ENCODE assay signal across 8 mouse cellular contexts in genomic region chr8:11633414-11633813, GRCm38 (mm10). TPM values are rescaled to one million over a fixed set of nuclear protein-coding genes. Genes with fewer than 3 reads are reported as not detected.
DNase-seq lines count a peak whose midpoint lies in the region; ATAC-seq and TF ChIP-seq lines count a peak whose summit lies in the region.

No protein-coding gene starts in this region.

- H3K4me1 ChIP-seq in forebrain, embryonic 16.5 days (replicated peaks; ENCODE audit: control insufficient read depth, insufficient read depth, low read length), result peaks cover 29% of the 10 kb centered on the region
- H3K4me1 ChIP-seq in kidney, adult 2 months (ENCODE audit: control insufficient read depth, insufficient read depth, low read length), result peaks cover 19% of the 10 kb centered on the region
- H3K4me1 ChIP-seq in midbrain, embryonic 14.5 days (ENCODE audit: control insufficient read depth, insufficient read depth, low read length), result peaks cover 23% of the 10 kb centered on the region

- no peaks in the 10 kb centered on the region for H3K9me3 ChIP-seq in forebrain, embryonic 16.5 days (ENCODE audit: control insufficient read depth, low read length)
- no peaks in the 10 kb centered on the region for H3K9me3 ChIP-seq in midbrain, embryonic 14.5 days (ENCODE audit: control insufficient read depth, low read length)

- no peak overlapping the region for H3K9ac ChIP-seq in forebrain, embryonic 16.5 days (replicated peaks; ENCODE audit: low read depth, low read length)
- peak overlapping the region; percentile 6; the same call in 1 of the 2 replicates for H3K9ac ChIP-seq in midbrain, embryonic 14.5 days (replicated peaks; ENCODE audit: low read length)

- peak overlapping the region; percentile 97 for H3K4me3 ChIP-seq in forebrain, embryonic 16.5 days (replicated peaks; ENCODE audit: low read length)
- H3K4me3 ChIP-seq in kidney, adult 2 months (ENCODE audit: insufficient read depth, low read depth, low read length), result peak overlapping the region; percentile 19; the same call in 1 of the 2 replicates
- H3K4me3 ChIP-seq in midbrain, embryonic 14.5 days (replicated peaks; ENCODE audit: low read depth, low read length), result peak overlapping the region; percentile 95

- ATAC-seq in Patski, result peak; percentile 6
- ATAC-seq in forebrain, embryonic 16.5 days, result no peak
- ATAC-seq in midbrain, embryonic 14.5 days (ENCODE audit: low FRiP score, low TSS enrichment), result no peak

- TF ChIP-seq POLR2A in kidney, adult 2 months (IDR thresholded peaks at IDR 0.05; ENCODE audit: low read depth, low read length), result no peak

- in situ Hi-C loops in Patski (cut with MboI; ENCODE audit: low pct_unique_long_range_greater_than_20kb), result no loop called here

- no peak overlapping the region for H3K27ac ChIP-seq in forebrain, embryonic 16.5 days (ENCODE audit: low read length)
- peak overlapping the region; percentile 18 for H3K27ac ChIP-seq in kidney, adult 2 months (ENCODE audit: insufficient read depth, low read depth, low read length)
- no peak overlapping the region for H3K27ac ChIP-seq in midbrain, embryonic 14.5 days (replicated peaks; ENCODE audit: low read depth, low read length)

- no peaks in the 10 kb centered on the region for H3K27me3 ChIP-seq in Patski
- H3K27me3 ChIP-seq in forebrain, embryonic 16.5 days (replicated peaks; ENCODE audit: control insufficient read depth, insufficient read depth, low read length), result no peaks in the 10 kb centered on the region
- H3K27me3 ChIP-seq in kidney, adult 2 months (replicated peaks; ENCODE audit: control insufficient read depth, insufficient read depth, low read length), result no peaks in the 10 kb centered on the region
- H3K27me3 ChIP-seq in midbrain, embryonic 14.5 days (ENCODE audit: control insufficient read depth, insufficient read depth, low read length), result no peaks in the 10 kb centered on the region

- POLR2A ChIA-PET in Patski (lab: Charles Lee), result interaction anchor here (0.6 to 1.3 kb wide), 3 partner anchors 68 to 1010 kb away, joined by 3 to 5 read pairs (median 4); partner anchors contain the start of gene 1700016D06Rik

- WGBS in forebrain, embryonic 16.5 days, result 44% methylated on average over 7 of the region's 7 CpGs
- WGBS in kidney, adult 2 months, result 19% methylated on average over 7 of the region's 7 CpGs
- 73% methylated on average over 7 of the region's 7 CpGs for WGBS in midbrain, embryonic 14.5 days

- no peak for TF ChIP-seq CTCF in Patski (IDR thresholded peaks at IDR 0.05)
- TF ChIP-seq CTCF in kidney, adult 2 months (conservative IDR thresholded peaks at IDR 0.05; ENCODE audit: insufficient read depth, insufficient read length, low read depth, low read length), result no peak

- peak overlapping the region; percentile 92 for H3K4me2 ChIP-seq in forebrain, embryonic 16.5 days (ENCODE audit: low read length)
- H3K4me2 ChIP-seq in midbrain, embryonic 14.5 days (ENCODE audit: low read length), result peak overlapping the region; percentile 64

- peak; percentile 58 for DNase-seq in 3T3-L1 (ENCODE audit: low read depth, low spot score)
- DNase-seq in Patski (ENCODE audit: low read depth, low spot score), result peak; percentile 80
- DNase-seq in kidney, adult 2 months, result peak; percentile 61
- DNase-seq in midbrain, embryonic 14.5 days, result no peak
- no peak for DNase-seq in thymus, postnatal 0 days (ENCODE audit: low spot score)
- no peak for DNase-seq in spleen, postnatal 36 days (ENCODE audit: low spot score in 2 of 2)
- no peak for DNase-seq in yolk sac, embryonic 10.5 days (ENCODE audit: low spot score)

- CTCF ChIA-PET in Patski (lab: Charles Lee), result interaction anchor here (1.1 kb wide), 1 partner anchor 14 kb away, joined by 4 read pairs; no protein-coding TSS in a partner anchor

- peaks cover 4% of the 10 kb centered on the region; the same call in 1 of the 2 replicates for H3K36me3 ChIP-seq in forebrain, embryonic 16.5 days (ENCODE audit: control insufficient read depth, insufficient read depth)
- no peaks in the 10 kb centered on the region; the same call in none of the 2 replicates for H3K36me3 ChIP-seq in kidney, adult 2 months (ENCODE audit: control insufficient read depth, insufficient read depth, low read length)
- H3K36me3 ChIP-seq in midbrain, embryonic 14.5 days (ENCODE audit: control insufficient read depth, insufficient read depth, low read length), result peaks cover 35% of the 10 kb centered on the region

RNA-seq across cellular contexts. Expression of gene Ankrd10, which starts 2.1 kb away (rescaled TPM):
- 78.7 TPM for polyA plus RNA-seq in Patski (2021)
- 126 TPM in 2 replicates for polyA plus RNA-seq in forebrain, embryonic 16.5 days (2015; fragmentation: Nextera tagmentation; extraction: Ambion mirVana)
- polyA plus RNA-seq in kidney, adult 2 months (2012; rRNA removed), result 36.9 and 45.3 TPM in 2 replicates
- polyA plus RNA-seq in midbrain, embryonic 14.5 days (2014; fragmentation: Nextera tagmentation; extraction: Ambion mirVana), result 94.4 and 99.8 TPM in 2 replicates
- polyA plus RNA-seq in thymus, postnatal 0 days (2015; fragmentation: Nextera tagmentation; extraction: Ambion mirVana), result 105 and 110 TPM in 2 replicates

Comparison
In these comparisons a context has a peak if more than half of its experiments do, and no peak if none do; other contexts are left out.
1. DNase-seq: peak in 3T3-L1 (single experiment), Patski (single experiment) and kidney, adult 2 months (single experiment); none in midbrain, embryonic 14.5 days (single experiment), thymus, postnatal 0 days (single experiment), spleen, postnatal 36 days (0 of 2) and yolk sac, embryonic 10.5 days (single experiment).
2. H3K4me3 ChIP-seq: peak in every context shown above with its lines; median percentile 97 in forebrain, embryonic 16.5 days; 95 in midbrain, embryonic 14.5 days; 19 in kidney, adult 2 months.